ENCODE assay signal across 9 mouse cellular contexts in genomic region chr11:30186902-30187470, GRCm38 (mm10).
A peak's percentile ranks its signal among the peaks of the same experiment; 100 is the strongest.
DNase-seq lines count a peak whose midpoint lies in the region; ATAC-seq and TF ChIP-seq lines count a peak whose summit lies in the region.
"Had no signal": no experiment of that assay in that cellular context is flagged by ENCODE, and none has a peak within 500 bp of the region (broad histone marks: within the 10 kb centered on the region; RNA-seq: fewer than 3 reads in every experiment).

No protein-coding gene starts in this region.

- H3K27ac ChIP-seq in heart, adult 2 months: peak overlapping the region; percentile 52
- no peak overlapping the region for H3K27ac ChIP-seq in heart, embryonic 10.5 days
- no peak overlapping the region for H3K27ac ChIP-seq in MEL (ENCODE audit: control insufficient read depth, low read depth, low read length)
- H3K27ac ChIP-seq in limb, embryonic 14.5 days (replicated peaks; ENCODE audit: low read depth, low read length): no peak overlapping the region

- peak; percentile 61 to 70 for DNase-seq in heart, adult 2 months
- no peak for DNase-seq in heart, embryonic 10.5 days (ENCODE audit: low spot score)
- DNase-seq in MEL (ENCODE audit: low read depth, low spot score): peak; percentile 65
- peak; percentile 19 for DNase-seq in limb, embryonic 14.5 days (ENCODE audit: low spot score)
- DNase-seq in spleen, postnatal 36 days (ENCODE audit: low spot score in 2 of 2): peak; percentile 73 to 79
- DNase-seq in adrenal gland, adult 2 months: no peak
- no peak for DNase-seq in right cerebral cortex, adult 2 months (ENCODE audit: low spot score in 2 of 2)
- no peak for DNase-seq in embryo, embryonic 9.5 days (ENCODE audit: extremely low spot score)
- DNase-seq: lung, embryonic 14.5 days had no signal

- TF ChIP-seq EP300 in heart, adult 2 months (IDR thresholded peaks at IDR 0.05; ENCODE audit: insufficient read depth, low read depth, low read length): peak; percentile 69
- peak in 1 of 2 experiments; percentile 17; a peak in 1 of 4 replicates for TF ChIP-seq EP300 in MEL (IDR thresholded peaks at IDR 0.05; ENCODE audit: low read depth in 1 of 2, low read length in 2 of 2)

- H3K4me3 ChIP-seq in heart, adult 2 months: no peak overlapping the region
- H3K4me3 ChIP-seq in heart, embryonic 10.5 days: no peak overlapping the region
- no peak overlapping the region for H3K4me3 ChIP-seq in MEL (ENCODE audit: control insufficient read depth in 1 of 2, insufficient read depth in 1 of 2, low read depth in 2 of 2, low read length in 2 of 2)
- no peak overlapping the region for H3K4me3 ChIP-seq in limb, embryonic 14.5 days (replicated peaks; ENCODE audit: low read length)

- H3K9me3 ChIP-seq in heart, embryonic 10.5 days: no peaks in the 10 kb centered on the region
- no peaks in the 10 kb centered on the region for H3K9me3 ChIP-seq in MEL (replicated peaks; ENCODE audit: insufficient read depth, low read length)
- no peaks in the 10 kb centered on the region for H3K9me3 ChIP-seq in limb, embryonic 14.5 days (ENCODE audit: control insufficient read depth, low read length)

- intact Hi-C loops in heart, adult 2 months (cut with DNase I): loop anchor here (2.0 kb wide), 1 partner anchor 20 kb away; no protein-coding TSS in a partner anchor

- ATAC-seq in limb, embryonic 14.5 days (ENCODE audit: low FRiP score, low read depth): peak; percentile 72

- H3K27me3 ChIP-seq in heart, adult 2 months (ENCODE audit: control insufficient read depth, insufficient read depth, low read length): no peaks in the 10 kb centered on the region
- no peaks in the 10 kb centered on the region for H3K27me3 ChIP-seq in heart, embryonic 10.5 days (ENCODE audit: insufficient read depth, poor library complexity, severe bottlenecking)
- H3K27me3 ChIP-seq in MEL (ENCODE audit: control insufficient read depth in 1 of 2, insufficient read depth in 2 of 2, low read length in 2 of 2): no peaks in the 10 kb centered on the region
- H3K27me3 ChIP-seq in limb, embryonic 14.5 days (ENCODE audit: control insufficient read depth, insufficient read depth, low read length): no peaks in the 10 kb centered on the region

- H3K4me2 ChIP-seq in limb, embryonic 14.5 days (replicated peaks; ENCODE audit: low read depth, low read length, severe bottlenecking): no peak overlapping the region
- H3K4me2 ChIP-seq: lung, embryonic 14.5 days had no signal

- WGBS in heart, adult 2 months: 40% methylated on average over 4 of the region's 4 CpGs
- 85% methylated on average over 4 of the region's 4 CpGs for WGBS in heart, embryonic 10.5 days
- 78% methylated on average over 4 of the region's 4 CpGs for WGBS in limb, embryonic 14.5 days

- H3K4me1 ChIP-seq in heart, adult 2 months (ENCODE audit: control insufficient read depth, insufficient read depth, low read length): peaks cover 38% of the 10 kb centered on the region
- peaks cover 6% of the 10 kb centered on the region for H3K4me1 ChIP-seq in heart, embryonic 10.5 days
- H3K4me1 ChIP-seq in MEL (ENCODE audit: control insufficient read depth in 1 of 2, insufficient read depth in 2 of 2, low read length in 2 of 2): peaks cover 11 to 19% of the 10 kb centered on the region in 2 experiments; a peak in 3 of 4 replicates
- peaks cover 15% of the 10 kb centered on the region for H3K4me1 ChIP-seq in limb, embryonic 14.5 days (ENCODE audit: control insufficient read depth, insufficient read depth, low read length)

- no peak for TF ChIP-seq POLR2A in heart, adult 2 months (IDR thresholded peaks at IDR 0.05; ENCODE audit: insufficient read depth, low read depth, low read length)
- no peak for TF ChIP-seq POLR2A in MEL (IDR thresholded peaks at IDR 0.05; ENCODE audit: control insufficient read depth in 1 of 2, insufficient read depth in 1 of 2, low read depth in 1 of 2, low read length in 2 of 2, poor library complexity in 1 of 2)
- no peak for TF ChIP-seq POLR2A in limb, embryonic 14.5 days (IDR thresholded peaks at IDR 0.05; ENCODE audit: borderline replicate concordance, extremely low read depth, insufficient read depth, insufficient read length)

- no peak for TF ChIP-seq RAD21 in MEL (IDR thresholded peaks at IDR 0.05; ENCODE audit: low read depth, low read length)

- H3K9ac ChIP-seq in heart, adult 2 months (ENCODE audit: low read depth, low read length): peak overlapping the region; percentile 9; the same call in 1 of the 2 replicates
- H3K9ac ChIP-seq in MEL (ENCODE audit: control insufficient read depth, low read depth, low read length, poor library complexity, severe bottlenecking): no peak overlapping the region
- H3K9ac ChIP-seq in limb, embryonic 14.5 days (ENCODE audit: low read depth, low read length, severe bottlenecking): no peak overlapping the region
- H3K9ac ChIP-seq: lung, embryonic 14.5 days had no signal

- TF ChIP-seq CTCF in heart, adult 2 months (IDR thresholded peaks at IDR 0.05): no peak
- TF ChIP-seq CTCF in MEL (IDR thresholded peaks at IDR 0.05 in 2 of 3, conservative IDR thresholded peaks at IDR 0.05 in 1 of 3; ENCODE audit: control insufficient read depth in 1 of 3, insufficient read depth in 1 of 3, low read depth in 2 of 3, low read length in 3 of 3, poor library complexity in 1 of 3, severe bottlenecking in 1 of 3): no peak

- H3K36me3 ChIP-seq in heart, adult 2 months (ENCODE audit: control insufficient read depth, insufficient read depth, low read length): peaks cover 75% of the 10 kb centered on the region
- peaks cover 13% of the 10 kb centered on the region for H3K36me3 ChIP-seq in heart, embryonic 10.5 days
- H3K36me3 ChIP-seq in MEL (ENCODE audit: control insufficient read depth in 1 of 2, insufficient read depth in 2 of 2, low read length in 2 of 2): peaks cover 0 to 24% of the 10 kb centered on the region in 2 experiments; a peak in 2 of 4 replicates
- no peaks in the 10 kb centered on the region for H3K36me3 ChIP-seq in limb, embryonic 14.5 days (ENCODE audit: control insufficient read depth, insufficient read depth, low read length)

- peaks cover 14% of the 10 kb centered on the region for H3K79me2 ChIP-seq in heart, adult 2 months (replicated peaks; ENCODE audit: control insufficient read depth, insufficient read depth, low read length)
- H3K79me2 ChIP-seq in MEL (ENCODE audit: control insufficient read depth, insufficient read depth, low read length, poor library complexity): no peaks in the 10 kb centered on the region

TF ChIP-seq in MEL, 35 proteins besides CTCF, POLR2A, EP300 and RAD21:
- TF ChIP-seq SIN3A (IDR thresholded peaks at IDR 0.05; ENCODE audit: low read length) (no peak), MAX (IDR thresholded peaks at IDR 0.05; ENCODE audit: low read length) (no peak), KAT2A (conservative IDR thresholded peaks at IDR 0.05; ENCODE audit: low read depth, low read length) (no peak), ZC3H11A (IDR thresholded peaks at IDR 0.05; ENCODE audit: low read depth, low read length) (no peak), MAFK (IDR thresholded peaks at IDR 0.05; ENCODE audit: borderline replicate concordance, low read depth, low read length) (no peak), MAZ (IDR thresholded peaks at IDR 0.05; ENCODE audit: low read depth, low read length) (no peak), ELF1 (IDR thresholded peaks at IDR 0.05; ENCODE audit: low read depth, low read length) (no peak), USF1 (IDR thresholded peaks at IDR 0.05; ENCODE audit: low read depth, low read length) (no peak), ZMIZ1 (IDR thresholded peaks at IDR 0.05; ENCODE audit: low read depth, low read length) (no peak), TAL1 (IDR thresholded peaks at IDR 0.05; ENCODE audit: low read length) (no peak), USF2 (IDR thresholded peaks at IDR 0.05; ENCODE audit: borderline replicate concordance in 1 of 2, insufficient read depth in 1 of 2, low read depth in 1 of 2, low read length in 2 of 2) (no peak), SMC3 (IDR thresholded peaks at IDR 0.05; ENCODE audit: low read depth, low read length) (no peak), MXI1 (IDR thresholded peaks at IDR 0.05; ENCODE audit: low read depth, low read length) (no peak), CHD2 (IDR thresholded peaks at IDR 0.05; ENCODE audit: low read length) (no peak), ZNF384 (IDR thresholded peaks at IDR 0.05; ENCODE audit: low read depth, low read length) (no peak)

Comparison
In these comparisons a context has a peak if more than half of its experiments do, and no peak if none do; other contexts are left out.
1. DNase-seq: peak in heart, adult 2 months (2 of 2), MEL (single experiment), limb, embryonic 14.5 days (single experiment) and spleen, postnatal 36 days (2 of 2); none in heart, embryonic 10.5 days (single experiment), adrenal gland, adult 2 months (single experiment), right cerebral cortex, adult 2 months (0 of 2) and embryo, embryonic 9.5 days (single experiment).